In genomic region chr11:42314850-42315249, GRCm38 (mm10) we compare ENCODE assay signal across 11 mouse cellular contexts. TPM values are rescaled to one million over a fixed set of nuclear protein-coding genes. Genes with fewer than 3 reads are reported as not detected.
A peak's percentile ranks its signal among the peaks of the same experiment; 100 is the strongest.
DNase-seq lines count a peak whose midpoint lies in the region; ATAC-seq and TF ChIP-seq lines count a peak whose summit lies in the region.
"Had no signal": no experiment of that assay in that cellular context is flagged by ENCODE, and none has a peak within 500 bp of the region (broad histone marks: within the 10 kb centered on the region; RNA-seq: fewer than 3 reads in every experiment).

No protein-coding gene starts in this region.

- no peaks in the 10 kb centered on the region for H3K27me3 ChIP-seq in forebrain, embryonic 14.5 days (replicated peaks; ENCODE audit: control insufficient read depth, insufficient read depth, low read length)
- H3K27me3 ChIP-seq in midbrain, embryonic 11.5 days (ENCODE audit: control insufficient read depth, insufficient read depth, low read length): no peaks in the 10 kb centered on the region
- H3K27me3 ChIP-seq: lung, embryonic 15.5 days had no signal

- H3K9me3 ChIP-seq in ES-E14 (ENCODE audit: control insufficient read depth, insufficient read depth, low read depth, low read length): no peaks in the 10 kb centered on the region
- H3K9me3 ChIP-seq in forebrain, embryonic 14.5 days (replicated peaks; ENCODE audit: control insufficient read depth, low read length): no peaks in the 10 kb centered on the region
- no peaks in the 10 kb centered on the region for H3K9me3 ChIP-seq in midbrain, embryonic 11.5 days (ENCODE audit: control insufficient read depth, low read length)
- H3K9me3 ChIP-seq: lung, embryonic 15.5 days had no signal

- in situ Hi-C loops in ES-E14 (cut with MboI; ENCODE audit: low sequenced_read_pairs in 2 of 2, unreplicated experiment in 2 of 2): no loop called here

- H3K4me1 ChIP-seq in ES-E14 (ENCODE audit: control insufficient read depth in 2 of 2, insufficient read depth in 2 of 2, low read length in 2 of 2, poor library complexity in 1 of 2): no peaks in the 10 kb centered on the region
- peaks cover 4% of the 10 kb centered on the region; the same call in 1 of the 2 replicates for H3K4me1 ChIP-seq in forebrain, embryonic 14.5 days (ENCODE audit: control insufficient read depth, insufficient read depth, low read length)
- H3K4me1 ChIP-seq in midbrain, embryonic 11.5 days (ENCODE audit: control insufficient read depth, insufficient read depth, low read length): 0 out of 2 replicates have a peak, but pooled peaks cover 3% of the 10 kb centered on the region
- H3K4me1 ChIP-seq: lung, embryonic 15.5 days had no signal

- H3K27ac ChIP-seq in ES-E14 (ENCODE audit: insufficient read depth, low read depth, low read length, poor library complexity, severe bottlenecking): no peak overlapping the region
- no peak overlapping the region for H3K27ac ChIP-seq in forebrain, embryonic 14.5 days (ENCODE audit: low read depth, low read length)
- H3K27ac ChIP-seq in midbrain, embryonic 11.5 days (ENCODE audit: low read depth, low read length): no peak overlapping the region; the same call in 1 of the 2 replicates
- H3K27ac ChIP-seq: lung, embryonic 15.5 days had no signal

- no peak overlapping the region for H3K4me3 ChIP-seq in ES-E14 (ENCODE audit: insufficient read depth in 1 of 2, low read depth in 1 of 2, low read length in 2 of 2, poor library complexity in 1 of 2, severe bottlenecking in 1 of 2)
- no peak overlapping the region for H3K4me3 ChIP-seq in forebrain, embryonic 14.5 days (ENCODE audit: low read depth, low read length)
- H3K4me3 ChIP-seq in midbrain, embryonic 11.5 days (ENCODE audit: low read depth, low read length): no peak overlapping the region
- H3K4me3 ChIP-seq: lung, embryonic 15.5 days had no signal

- peak; percentile 48 for DNase-seq in ES-E14 (ENCODE audit: low read depth, low spot score)
- peak; percentile 69 to 70 for DNase-seq in cerebellum, adult 18-20 months
- peak; percentile 70 for DNase-seq in forebrain, embryonic 14.5 days (ENCODE audit: low spot score)
- DNase-seq in midbrain, embryonic 11.5 days (ENCODE audit: low spot score, missing footprints): peak; percentile 91
- DNase-seq in thymus, postnatal 36 days: no peak
- DNase-seq in urinary bladder, adult 2 months (ENCODE audit: low spot score): no peak
- DNase-seq in lung, postnatal 10 days: no peak

- 2% methylated on average over 6 of the region's 6 CpGs for WGBS in forebrain, embryonic 14.5 days
- WGBS in midbrain, embryonic 11.5 days: 8% methylated on average over 6 of the region's 6 CpGs

- H3K36me3 ChIP-seq in ES-E14 (ENCODE audit: control insufficient read depth, insufficient read depth, low read length, poor library complexity, severe bottlenecking): no peaks in the 10 kb centered on the region
- no peaks in the 10 kb centered on the region for H3K36me3 ChIP-seq in forebrain, embryonic 14.5 days (ENCODE audit: control insufficient read depth, insufficient read depth, low read length)
- no peaks in the 10 kb centered on the region for H3K36me3 ChIP-seq in midbrain, embryonic 11.5 days (ENCODE audit: control insufficient read depth, insufficient read depth, low read length)
- H3K36me3 ChIP-seq: lung, embryonic 15.5 days had no signal

- peak; percentile 88 for ATAC-seq in forebrain, embryonic 14.5 days
- peak; percentile 94 for ATAC-seq in midbrain, embryonic 11.5 days (ENCODE audit: low FRiP score)

- no peak overlapping the region for H3K9ac ChIP-seq in ES-E14 (ENCODE audit: insufficient read depth, low read depth, low read length, poor library complexity, severe bottlenecking)
- no peak overlapping the region for H3K9ac ChIP-seq in forebrain, embryonic 14.5 days (ENCODE audit: low read length)
- no peak overlapping the region for H3K9ac ChIP-seq in midbrain, embryonic 11.5 days (ENCODE audit: low read length)
- H3K9ac ChIP-seq: lung, embryonic 15.5 days had no signal

- peak overlapping the region; percentile 27; the same call in 1 of the 2 replicates for H3K4me2 ChIP-seq in forebrain, embryonic 14.5 days (ENCODE audit: low read length)
- peak overlapping the region; percentile 33 for H3K4me2 ChIP-seq in midbrain, embryonic 11.5 days
- H3K4me2 ChIP-seq: lung, embryonic 15.5 days had no signal

TF ChIP-seq in ES-E14, 5 proteins besides CTCF, POLR2A, EP300 and RAD21:
- TF ChIP-seq HCFC1 (IDR thresholded peaks at IDR 0.05; ENCODE audit: borderline replicate concordance, insufficient read depth, low read length) (no peak), MAFK (IDR thresholded peaks at IDR 0.05; ENCODE audit: insufficient read depth, low read depth, low read length) (no peak), ZC3H11A (IDR thresholded peaks at IDR 0.05; ENCODE audit: borderline replicate concordance, low read depth, low read length) (no peak), ZNF384 (IDR thresholded peaks at IDR 0.05; ENCODE audit: low read depth, low read length) (no peak), CHD2 (IDR thresholded peaks at IDR 0.05; ENCODE audit: low read depth, low read length) (no peak)

RNA-seq across cellular contexts. Expression of gene Gabra6, which starts 6.0 kb away (rescaled TPM):
- total RNA-seq in ES-E14 (2012; rRNA removed): not detected in 2 replicates
- not detected in 2 replicates for polyA plus RNA-seq in forebrain, embryonic 14.5 days (2014; fragmentation: Nextera tagmentation; extraction: Ambion mirVana)
- polyA plus RNA-seq in midbrain, embryonic 11.5 days (2014; fragmentation: Nextera tagmentation; extraction: Ambion mirVana): not detected in 2 replicates
- polyA plus RNA-seq in urinary bladder, adult 2 months (2012; rRNA removed): not detected in 2 replicates
- total RNA-seq: common myeloid progenitor, adult 5-6 weeks; heart, adult 8-10 months had no signal
- polyA plus RNA-seq: large intestine, adult 2 months; lung, embryonic 15.5 days had no signal

Comparison
In these comparisons a context has a peak if more than half of its experiments do, and no peak if none do; other contexts are left out.
1. DNase-seq: peak in ES-E14 (single experiment), cerebellum, adult 18-20 months (2 of 2), forebrain, embryonic 14.5 days (single experiment) and midbrain, embryonic 11.5 days (single experiment); none in thymus, postnatal 36 days (0 of 2), urinary bladder, adult 2 months (single experiment) and lung, postnatal 10 days (single experiment).